ENCODE assay signal across 8 mouse cellular contexts in genomic region chr7:100493484-100494414, GRCm38 (mm10). TPM values are rescaled to one million over a fixed set of nuclear protein-coding genes. Genes with fewer than 3 reads are reported as not detected.
DNase-seq lines count a peak whose midpoint lies in the region; ATAC-seq and TF ChIP-seq lines count a peak whose summit lies in the region.

No protein-coding gene starts in this region.

- TF ChIP-seq EP300 in liver, embryonic 14.5 days (IDR thresholded peaks at IDR 0.05; ENCODE audit: low read depth) = no peak

- peak overlapping the region; percentile 68 for H3K4me3 ChIP-seq in erythroblast, embryonic 14.5 days (replicated peaks)
- H3K4me3 ChIP-seq in hindbrain, embryonic 14.5 days (replicated peaks; ENCODE audit: low read length) = peak overlapping the region; percentile 28
- H3K4me3 ChIP-seq in liver, embryonic 14.5 days (ENCODE audit: insufficient read depth in 1 of 2, low read depth in 2 of 2, low read length in 2 of 2) = peak overlapping the region; percentile 78 to 97

- peak; percentile 82 for DNase-seq in CD4-positive, CD25-positive, alpha-beta regulatory T cell, adult 2 months (ENCODE audit: low read depth, low spot score)
- peak; percentile 89 for DNase-seq in MN1 (ENCODE audit: low spot score)
- DNase-seq in hindbrain, embryonic 14.5 days (ENCODE audit: low spot score) = peak; percentile 41
- peak in 1 of 3 experiments; percentile 47 for DNase-seq in liver, embryonic 14.5 days (ENCODE audit: low read depth in 3 of 3, low spot score in 3 of 3)
- DNase-seq in natural killer cell, adult 2 months (ENCODE audit: low spot score in 2 of 2) = peak; percentile 13 to 44
- peak; percentile 63 for DNase-seq in thymus, postnatal 25 days
- DNase-seq in cerebellum, adult 11-12 months = no peak

- peaks cover 60% of the 10 kb centered on the region for H3K36me3 ChIP-seq in erythroblast, embryonic 14.5 days (ENCODE audit: control insufficient read depth)
- no peaks in the 10 kb centered on the region for H3K36me3 ChIP-seq in hindbrain, embryonic 14.5 days (replicated peaks; ENCODE audit: control insufficient read depth, insufficient read depth)
- peaks cover 49% of the 10 kb centered on the region for H3K36me3 ChIP-seq in liver, embryonic 14.5 days (replicated peaks; ENCODE audit: control insufficient read depth, insufficient read depth, low read depth)

- H3K27me3 ChIP-seq in erythroblast, embryonic 14.5 days (ENCODE audit: control insufficient read depth) = no peaks in the 10 kb centered on the region; the same call in 1 of the 2 replicates
- H3K27me3 ChIP-seq in hindbrain, embryonic 14.5 days (ENCODE audit: control insufficient read depth, insufficient read depth, low read length) = no peaks in the 10 kb centered on the region
- H3K27me3 ChIP-seq in liver, embryonic 14.5 days (ENCODE audit: control insufficient read depth, insufficient read depth, low read length) = no peaks in the 10 kb centered on the region

- no peak overlapping the region; the same call in 1 of the 2 replicates for H3K9ac ChIP-seq in hindbrain, embryonic 14.5 days
- H3K9ac ChIP-seq in liver, embryonic 14.5 days (replicated peaks) = peak overlapping the region; percentile 98

- peaks cover 65% of the 10 kb centered on the region for H3K4me1 ChIP-seq in erythroblast, embryonic 14.5 days (ENCODE audit: control insufficient read depth)
- peaks cover 32% of the 10 kb centered on the region; the same call in 1 of the 2 replicates for H3K4me1 ChIP-seq in hindbrain, embryonic 14.5 days (replicated peaks; ENCODE audit: control insufficient read depth, insufficient read depth, low read length)
- H3K4me1 ChIP-seq in liver, embryonic 14.5 days (replicated peaks; ENCODE audit: control insufficient read depth in 2 of 2, insufficient read depth in 2 of 2, low read length in 1 of 2) = peaks cover 14 to 25% of the 10 kb centered on the region in 2 experiments

- no peak for ATAC-seq in hindbrain, embryonic 14.5 days (ENCODE audit: low FRiP score)
- ATAC-seq in liver, embryonic 14.5 days (ENCODE audit: insufficient read depth) = peak; percentile 18; the same call in 1 of the 2 replicates

- 39% methylated on average over 19 of the region's 19 CpGs for WGBS in hindbrain, embryonic 14.5 days
- 14% methylated on average over 19 of the region's 19 CpGs for WGBS in liver, embryonic 14.5 days (ENCODE audit: insufficient replicate concordance)

- no peaks in the 10 kb centered on the region for H3K9me3 ChIP-seq in erythroblast, embryonic 14.5 days (ENCODE audit: control insufficient read depth, low read length)
- no peaks in the 10 kb centered on the region for H3K9me3 ChIP-seq in hindbrain, embryonic 14.5 days (ENCODE audit: control insufficient read depth, low read length)
- H3K9me3 ChIP-seq in liver, embryonic 14.5 days (ENCODE audit: control insufficient read depth, low read length) = no peaks in the 10 kb centered on the region

- no peak for TF ChIP-seq CTCF in liver, embryonic 14.5 days (IDR thresholded peaks at IDR 0.05; ENCODE audit: low read depth)

- H3K27ac ChIP-seq in hindbrain, embryonic 14.5 days = 0 out of 2 replicates have a peak overlapping the region, but pooled peaks have one; percentile 41
- peak overlapping the region; percentile 56 for H3K27ac ChIP-seq in liver, embryonic 14.5 days

- peak overlapping the region; percentile 64 for H3K4me2 ChIP-seq in hindbrain, embryonic 14.5 days (replicated peaks)
- H3K4me2 ChIP-seq in liver, embryonic 14.5 days (ENCODE audit: low read depth) = peak overlapping the region; percentile 91

RNA-seq across cellular contexts. Expression of gene Ucp2, which starts 0.6 kb away (rescaled TPM):
- 595 and 629 TPM in 2 replicates for polyA plus RNA-seq in erythroblast, embryonic 14.5 days (2012)
- polyA plus RNA-seq in hindbrain, embryonic 14.5 days (2014; fragmentation: Nextera tagmentation; extraction: Ambion mirVana) = 73.5 and 77.2 TPM in 2 replicates
- polyA plus RNA-seq in liver, embryonic 14.5 days (2012; rRNA removed) = 329 and 337 TPM in 2 replicates
- 556 and 628 TPM in 2 replicates for polyA plus RNA-seq in liver, embryonic 14.5 days (2014; fragmentation: Nextera tagmentation; extraction: Ambion mirVana)

RNA-seq across cellular contexts. Expression of gene Ucp3, which starts 21.0 kb away (rescaled TPM):
- polyA plus RNA-seq in erythroblast, embryonic 14.5 days (2012) = 0.02 TPM in 1 of 2 replicates, not detected in the other
- polyA plus RNA-seq in hindbrain, embryonic 14.5 days (2014; fragmentation: Nextera tagmentation; extraction: Ambion mirVana) = not detected in 2 replicates
- polyA plus RNA-seq in liver, embryonic 14.5 days (2012; rRNA removed) = 0.02 TPM in 1 of 2 replicates, not detected in the other
- polyA plus RNA-seq in liver, embryonic 14.5 days (2014; fragmentation: Nextera tagmentation; extraction: Ambion mirVana) = not detected in 2 replicates

RNA-seq across cellular contexts. Expression of gene Dnajb13, which starts 21.0 kb away (rescaled TPM):
- not detected in 2 replicates for polyA plus RNA-seq in erythroblast, embryonic 14.5 days (2012)
- polyA plus RNA-seq in hindbrain, embryonic 14.5 days (2014; fragmentation: Nextera tagmentation; extraction: Ambion mirVana) = 6.6 and 10.8 TPM in 2 replicates
- polyA plus RNA-seq in liver, embryonic 14.5 days (2012; rRNA removed) = 0.58 and 0.64 TPM in 2 replicates
- polyA plus RNA-seq in liver, embryonic 14.5 days (2014; fragmentation: Nextera tagmentation; extraction: Ambion mirVana) = 2.0 and 2.3 TPM in 2 replicates

RNA-seq across cellular contexts. Expression of gene Coa4, which starts 43.1 kb away (rescaled TPM):
- polyA plus RNA-seq in erythroblast, embryonic 14.5 days (2012) = 0.60 and 0.96 TPM in 2 replicates
- polyA plus RNA-seq in hindbrain, embryonic 14.5 days (2014; fragmentation: Nextera tagmentation; extraction: Ambion mirVana) = 14.8 and 16.9 TPM in 2 replicates
- 6.0 and 9.4 TPM in 2 replicates for polyA plus RNA-seq in liver, embryonic 14.5 days (2012; rRNA removed)
- 13.9 and 14.7 TPM in 2 replicates for polyA plus RNA-seq in liver, embryonic 14.5 days (2014; fragmentation: Nextera tagmentation; extraction: Ambion mirVana)

Comparison
In these comparisons a context has a peak if more than half of its experiments do, and no peak if none do; other contexts are left out.
1. H3K4me3 ChIP-seq: peak in every context shown above with its lines; median percentile 88 in liver, embryonic 14.5 days; 68 in erythroblast, embryonic 14.5 days; 28 in hindbrain, embryonic 14.5 days.